Mouse (Mus musculus) layer of hippocampus, adult 8-10 months (tissue): ENCODE measurements around the gene F12. TPM values are rescaled to one million over a fixed set of nuclear protein-coding genes. Genes with fewer than 3 reads are reported as not detected.
"Not testable (repeated sequence)": the region's sequence is repeated elsewhere in the genome, so short reads cannot be mapped to it uniquely, and the experiment has no call there.

ENCODE experiments used
- DNase-seq, 2 experiments: peaks; one replicate each; pipeline ENCODE4 v3.0.0; 2022; ENCODE audit warnings: low spot score in 2 of 2
- total RNA-seq, 4 experiments: library from RNA; stranded (reverse); gene quantifications; 2 replicates each; pipeline ENCODE4 v1.2.4; 2022

F12 gene
- total RNA-seq, 4 experiments from 2014 or later, result 0.43 to 1.5 (median 0.74) TPM; not detected in 1

DNA sequence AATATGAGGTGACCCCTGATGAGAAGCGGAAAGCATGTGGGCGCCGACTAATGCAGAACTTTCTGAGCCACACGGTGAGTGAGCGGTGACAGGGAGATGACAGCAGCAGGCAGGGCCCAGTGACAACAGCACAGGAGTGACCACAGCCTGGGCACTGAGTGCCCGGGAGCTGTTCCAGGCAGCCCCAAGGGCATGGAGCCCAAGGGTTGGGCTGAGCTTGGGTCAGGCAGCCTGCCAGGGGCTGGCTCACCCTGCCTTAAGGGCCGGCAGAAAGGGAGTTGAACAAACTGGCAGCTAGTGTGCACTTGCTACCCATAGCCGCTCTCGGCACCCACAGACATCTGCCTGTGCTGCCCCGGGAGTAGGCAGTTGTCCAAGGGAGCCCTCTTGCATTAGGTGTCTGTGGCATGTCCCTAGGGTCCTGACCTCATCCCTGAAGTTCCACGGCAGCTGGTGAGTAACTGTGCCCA lies 24.0 kb upstream of the F12 start:
- peak in 1 of 2 experiments; percentile 65 for DNase-seq

DNA sequence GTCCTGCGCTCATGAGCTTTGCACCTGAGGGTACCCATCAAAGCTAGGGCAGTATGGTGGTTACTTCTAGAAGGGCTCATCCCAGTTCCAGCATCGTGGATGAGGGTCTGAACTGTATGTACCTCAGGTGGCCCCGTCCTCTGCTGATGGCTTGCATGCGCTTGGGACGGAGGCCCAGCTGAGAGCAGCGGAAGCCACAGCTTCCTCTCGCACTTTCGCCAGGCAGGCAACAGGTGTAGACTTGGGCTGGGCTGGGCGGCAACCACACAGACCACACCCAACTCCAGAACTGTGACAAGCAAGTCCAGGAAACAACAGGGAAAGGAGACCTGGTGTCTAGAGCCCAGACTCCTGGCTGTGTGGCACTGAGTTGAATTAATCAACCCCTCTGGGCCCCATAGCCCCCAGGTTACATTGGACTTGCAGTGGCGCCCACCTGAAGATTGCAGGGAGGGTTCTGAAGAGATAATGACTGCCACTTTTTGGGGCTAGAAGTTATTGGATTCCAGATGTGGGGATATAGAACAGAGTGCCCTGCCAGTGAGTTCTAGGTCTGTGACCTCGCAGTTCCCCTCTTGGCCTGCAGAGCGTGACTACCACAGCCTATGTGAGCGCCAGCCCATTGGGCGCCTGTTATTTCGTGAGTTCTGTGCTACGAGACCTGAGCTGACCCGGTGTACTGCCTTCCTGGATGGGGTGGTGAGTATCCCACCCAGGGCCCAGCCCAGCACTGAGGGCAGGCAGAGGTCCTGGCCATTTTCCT lies 23.3 kb upstream of the F12 start:
- no peak for DNase-seq

DNA sequence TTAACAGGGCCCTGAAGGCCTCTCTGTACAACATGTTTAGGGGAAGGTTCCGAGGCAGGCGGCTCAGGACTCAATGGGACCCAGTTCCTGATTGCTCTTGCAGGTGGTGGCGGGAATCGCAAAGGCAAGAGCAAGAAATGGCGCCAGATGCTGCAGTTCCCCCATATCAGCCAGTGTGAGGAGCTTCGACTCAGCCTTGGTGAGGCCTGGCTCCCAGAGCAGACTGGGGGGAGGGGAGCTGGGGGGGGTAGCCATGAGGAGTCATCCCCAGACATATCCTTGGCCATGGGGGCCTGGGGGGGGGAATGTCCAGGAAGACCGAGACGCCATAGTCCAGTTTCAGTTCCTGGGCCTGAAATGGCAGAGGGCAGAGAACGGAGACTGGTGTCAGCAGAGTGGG lies 22.6 kb upstream of the F12 start:
- DNase-seq, result no peak

DNA sequence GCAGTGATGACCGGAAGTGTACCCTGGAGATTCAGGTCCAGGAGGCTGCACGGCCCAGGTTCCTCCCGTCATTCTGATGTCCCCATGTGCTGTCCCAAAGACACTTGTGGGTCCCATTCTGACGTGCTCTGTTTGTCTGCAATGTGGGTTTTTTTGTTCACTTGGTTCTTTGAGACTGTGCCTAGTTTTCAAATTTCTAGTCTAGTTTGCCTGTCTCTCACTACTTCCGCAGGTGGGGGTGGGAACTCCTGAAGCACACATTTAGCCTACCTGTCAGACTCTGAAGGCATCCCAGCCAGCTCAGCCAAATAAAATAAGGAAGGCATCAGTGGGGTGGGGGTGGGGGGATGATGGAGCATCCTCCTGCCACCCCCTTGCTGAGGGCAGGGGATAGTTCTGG lies 21.5 kb upstream of the F12 start:
- no peak for DNase-seq

DNA sequence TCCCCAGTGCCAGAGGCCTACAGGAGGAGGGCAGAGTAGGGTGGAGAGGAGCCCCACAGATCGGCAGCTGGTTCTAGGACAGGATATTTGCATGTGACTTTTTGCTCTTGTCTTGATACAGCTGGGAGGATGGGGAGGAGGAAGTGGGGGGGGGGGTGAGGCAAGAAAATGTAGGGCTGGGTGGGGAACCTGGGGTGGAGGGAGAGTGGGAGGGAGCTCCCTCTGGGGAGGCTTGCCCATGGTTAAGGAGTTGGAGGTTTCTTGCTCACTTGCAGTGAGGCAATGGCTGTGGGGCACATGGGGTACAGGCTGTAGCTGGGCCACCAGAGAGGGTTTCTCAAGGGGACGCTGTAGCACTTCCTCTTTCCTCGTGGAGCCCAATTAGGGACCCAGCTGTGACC lies 20.9 kb upstream of the F12 start:
- DNase-seq, result no peak

DNA sequence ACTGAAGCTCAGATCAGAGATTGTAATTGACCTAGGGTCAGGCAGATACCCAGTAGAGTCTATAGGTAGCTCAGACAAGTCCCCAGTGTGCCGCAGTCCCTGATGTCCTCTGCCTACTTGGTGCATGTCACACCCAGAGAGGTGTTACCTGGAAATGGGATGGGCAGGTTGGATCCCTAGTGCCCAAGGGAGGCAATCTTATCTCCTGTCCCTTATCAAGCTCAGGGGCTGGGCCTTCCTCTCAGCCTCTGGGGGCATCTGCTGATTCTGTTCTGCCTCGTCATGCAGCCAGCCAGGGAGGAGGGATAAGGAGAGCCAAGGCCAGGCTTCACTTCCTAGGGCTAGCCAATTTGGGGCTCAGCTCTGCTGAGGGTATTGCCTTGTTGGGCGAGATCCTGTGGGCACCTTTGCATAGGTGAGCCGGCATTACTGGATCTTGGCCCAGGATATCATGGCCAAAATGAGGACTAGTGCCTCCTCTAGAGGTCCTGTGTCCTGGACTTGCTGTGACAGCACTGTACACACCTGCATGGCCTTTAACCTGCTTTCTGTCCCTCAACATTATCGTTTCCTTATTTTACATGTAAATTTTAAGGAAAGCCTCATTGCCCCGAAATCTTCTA lies 20.0 kb upstream of the F12 start:
- DNase-seq, result no peak

DNA sequence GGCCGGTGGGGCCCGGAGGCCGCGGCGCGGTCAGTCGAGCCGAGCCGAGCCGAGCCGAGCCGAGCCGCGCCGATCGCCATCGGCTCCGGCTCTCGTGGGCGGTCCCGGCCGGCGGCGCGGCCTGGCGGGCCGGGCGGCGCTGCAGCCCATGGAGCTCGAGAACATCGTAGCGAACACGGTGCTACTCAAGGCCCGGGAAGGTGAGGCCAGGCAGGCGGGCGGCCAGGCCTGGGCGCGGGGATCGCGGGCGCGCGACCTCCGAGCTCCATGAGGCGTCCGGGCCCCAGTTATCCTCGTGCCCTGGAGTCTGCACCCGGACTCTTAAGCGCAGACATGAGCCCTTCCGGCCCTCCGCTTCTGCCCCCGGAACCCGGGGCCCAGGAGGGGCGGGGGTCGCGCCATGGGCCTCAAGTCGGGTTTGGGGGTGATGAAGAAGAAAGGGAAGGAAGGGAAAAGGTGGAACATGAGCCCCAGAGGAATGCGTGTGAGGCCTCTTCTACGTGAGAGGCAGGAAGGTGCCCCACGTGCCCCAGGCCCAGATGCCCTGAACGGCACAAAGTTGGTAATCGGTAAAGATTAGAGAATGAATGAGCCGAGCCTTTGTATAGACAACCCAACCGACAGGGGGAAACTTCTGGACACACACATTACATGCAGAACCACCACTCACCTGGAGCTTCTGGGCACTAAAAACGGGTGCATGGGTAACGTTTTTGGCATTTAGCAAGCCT lies 18.9 kb upstream of the F12 start:
- DNase-seq, result no peak

DNA sequence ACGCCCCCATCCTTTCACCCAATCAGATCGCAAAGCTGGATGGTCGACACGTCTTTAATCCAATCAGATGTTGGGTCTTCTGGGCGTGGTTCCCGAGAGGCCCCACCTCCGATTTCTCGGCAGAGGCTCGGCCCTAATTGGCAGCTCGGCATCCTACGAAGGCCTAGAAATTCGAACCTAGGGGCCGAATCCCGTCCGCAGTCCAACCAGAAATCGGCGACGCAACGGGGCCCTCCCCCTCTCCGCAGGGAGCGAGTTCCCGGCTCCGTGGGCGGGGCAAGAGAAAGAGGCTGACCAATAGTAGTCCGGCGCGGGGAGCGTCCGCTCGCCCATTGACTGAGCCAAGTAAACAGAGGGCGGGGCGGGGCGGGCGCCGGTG lies 18.3 kb upstream of the F12 start, which contains the start of gene Grk6:
TSS of gene Grk6 (plus strand) at position 136 of the 379 bp plus-strand sequence.
- peak; percentile 100 for DNase-seq

DNA sequence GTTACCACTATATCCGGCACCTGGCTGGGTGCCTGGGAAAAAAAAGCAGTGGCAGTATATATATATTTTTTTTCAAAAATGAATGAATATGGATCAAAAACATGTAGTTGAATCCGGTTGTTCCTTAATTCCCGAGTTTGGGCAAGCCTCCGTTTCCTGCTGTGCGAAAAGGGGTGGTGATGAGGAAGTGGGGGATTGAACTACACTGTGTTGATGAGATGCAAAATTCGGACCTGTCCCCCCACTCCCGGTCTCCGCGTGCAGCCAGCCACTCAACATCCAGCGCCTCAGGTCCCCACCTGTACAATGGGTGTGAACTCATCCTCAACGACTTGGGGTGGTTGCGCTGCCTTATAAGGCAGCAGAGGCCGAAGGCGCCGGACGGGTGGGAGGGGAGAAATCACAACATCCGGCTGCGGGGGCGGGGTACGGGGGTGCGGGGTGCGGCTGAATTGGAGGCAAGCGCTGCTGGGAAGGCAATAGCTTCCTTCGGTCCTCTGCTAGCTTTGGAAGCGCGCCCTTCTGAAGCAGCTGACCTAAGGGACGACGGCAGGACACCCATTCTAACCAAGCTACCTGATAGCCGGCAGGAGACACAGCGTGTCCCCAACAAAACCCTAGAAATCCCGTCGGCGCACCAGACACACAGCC lies 17.8 kb upstream of the F12 start:
- DNase-seq, result peak in 1 of 2 experiments; percentile 65

DNA sequence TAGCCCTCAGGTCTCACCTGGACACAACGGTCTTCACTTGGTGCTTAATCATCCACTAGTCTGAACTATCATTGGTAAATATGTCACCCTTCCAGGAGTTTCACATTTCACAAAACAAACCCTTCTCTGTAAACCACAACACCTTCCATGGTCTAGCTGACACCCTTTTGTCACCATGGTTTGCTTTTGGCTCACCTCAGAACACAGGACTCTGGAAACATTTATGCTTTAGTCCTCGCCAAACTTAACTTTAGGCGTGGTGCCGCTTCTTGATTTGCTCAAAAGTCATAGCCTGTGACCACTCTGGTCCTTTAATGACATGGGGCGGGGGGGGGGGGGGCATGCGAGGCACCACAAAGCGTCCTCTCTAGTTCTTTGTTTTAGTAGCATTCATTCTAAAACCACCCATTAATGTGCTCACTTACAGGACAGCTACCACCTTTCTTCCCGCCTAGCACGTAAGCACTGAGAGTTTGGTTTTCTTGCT lies 17.2 kb upstream of the F12 start:
- DNase-seq, result no peak

DNA sequence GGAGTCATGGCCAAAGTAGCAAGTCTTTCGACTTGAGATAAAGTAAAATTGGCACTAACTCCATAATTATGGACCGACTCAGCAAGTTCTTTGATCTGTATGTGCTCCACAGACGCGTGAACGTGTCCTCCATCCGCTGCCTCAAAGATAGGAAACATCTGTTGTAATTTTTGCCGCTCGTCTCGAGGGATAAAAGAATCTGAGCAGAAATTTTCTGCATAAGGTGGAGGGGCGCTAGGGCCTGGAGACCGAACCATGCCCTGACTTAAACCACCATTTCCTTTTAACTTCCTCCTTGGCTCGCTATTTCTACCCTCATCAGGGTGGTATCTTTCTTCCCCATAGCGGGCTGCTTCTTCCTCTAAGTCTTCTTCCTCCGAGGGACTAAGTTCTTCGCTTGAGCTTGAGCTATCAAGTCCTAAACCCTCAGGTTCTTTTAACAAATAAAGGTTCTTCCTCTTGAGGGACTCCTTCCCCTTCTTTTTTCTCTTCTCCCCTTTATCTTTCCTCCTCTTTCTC lies 10.6 kb upstream of the F12 start:
- DNase-seq, result not testable (repeated sequence)

DNA sequence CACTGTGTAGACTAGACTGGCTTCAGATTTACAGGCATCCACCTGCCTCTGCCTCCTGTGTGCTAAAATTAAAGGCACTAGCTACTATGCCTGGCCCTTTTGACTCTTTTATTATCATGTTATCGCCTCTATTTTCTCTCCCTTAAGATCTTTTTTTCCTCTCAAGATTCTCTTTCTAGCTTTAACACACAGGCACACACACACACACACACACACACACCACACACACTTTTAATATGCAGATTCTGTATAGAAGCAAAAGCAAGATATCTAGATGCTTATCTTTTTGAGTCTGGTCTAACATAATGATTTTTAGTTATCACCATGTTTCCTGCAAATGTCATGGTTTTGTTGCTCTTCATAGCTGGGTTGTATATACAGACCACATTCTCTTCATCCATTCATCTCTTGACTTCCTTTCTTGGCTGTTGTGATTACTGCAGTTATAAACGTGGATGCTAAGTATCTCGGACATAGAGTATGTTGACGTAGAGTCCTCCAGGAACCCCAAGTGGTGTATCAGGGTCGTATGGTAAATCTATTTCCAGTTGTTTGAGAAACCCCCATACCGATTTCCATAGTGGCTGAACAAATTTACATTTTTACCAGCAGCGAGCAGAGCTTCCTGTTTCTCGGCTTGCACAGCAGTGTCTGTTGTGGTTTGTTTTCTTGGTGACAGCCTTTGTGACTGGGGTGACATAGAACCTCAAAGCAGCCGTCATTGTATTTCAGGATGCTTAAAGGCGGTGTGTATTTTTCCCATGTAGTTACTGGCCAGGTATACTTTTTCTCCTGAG lies 5.5 kb upstream of the F12 start:
- DNase-seq, result no peak

DNA sequence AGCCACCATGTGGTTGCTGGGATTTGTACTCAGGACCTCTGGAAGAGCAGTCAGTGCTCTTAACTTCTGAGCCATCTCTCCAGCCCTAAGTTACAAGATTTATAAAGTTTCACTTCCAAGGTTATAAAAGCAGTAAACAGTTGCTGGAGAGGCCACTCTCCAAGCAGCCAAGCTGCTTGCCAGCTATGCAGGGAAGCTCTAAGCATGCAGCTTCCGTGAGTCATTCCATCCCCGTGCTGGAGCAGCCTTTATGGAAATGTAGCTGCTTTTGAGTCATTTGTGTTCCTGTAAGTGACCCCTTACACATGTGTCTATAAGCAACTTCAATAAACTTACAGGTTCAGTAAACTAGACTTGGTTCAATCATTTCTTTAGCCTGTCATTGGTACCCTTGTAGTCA lies 4.0 kb upstream of the F12 start:
- DNase-seq, result no peak

DNA sequence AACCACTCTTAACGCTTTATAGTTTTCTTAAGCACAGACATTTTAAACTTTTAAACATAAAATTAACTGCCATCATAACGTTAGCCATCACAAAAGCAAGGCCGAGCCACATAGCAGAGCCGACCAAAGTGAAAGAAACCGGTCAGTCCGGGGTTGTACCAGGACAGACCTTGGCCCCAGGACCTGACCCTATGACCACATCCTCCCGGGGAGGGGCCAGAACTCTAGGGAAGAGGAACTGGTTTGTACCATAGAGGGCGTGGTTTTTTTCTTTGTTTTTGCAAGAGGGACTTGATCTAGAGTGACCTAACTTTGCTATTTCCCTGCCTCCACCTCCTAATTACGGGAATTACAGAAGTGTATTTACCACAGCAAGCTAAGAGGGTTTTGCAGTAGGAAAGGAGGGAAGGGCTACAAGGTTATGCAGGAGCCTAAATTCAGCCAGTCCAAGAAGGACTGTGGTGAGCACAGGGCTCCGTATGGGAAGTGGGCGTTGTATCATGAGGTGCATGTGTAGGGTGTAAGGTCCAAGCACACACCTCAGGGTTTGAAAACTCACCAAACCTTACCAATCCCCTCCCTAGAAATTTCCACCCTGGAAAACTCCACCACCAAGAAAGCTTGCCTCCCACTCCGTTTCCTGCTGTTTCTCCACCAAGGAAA lies 2.8 kb upstream of the F12 start:
- no peak for DNase-seq

DNA sequence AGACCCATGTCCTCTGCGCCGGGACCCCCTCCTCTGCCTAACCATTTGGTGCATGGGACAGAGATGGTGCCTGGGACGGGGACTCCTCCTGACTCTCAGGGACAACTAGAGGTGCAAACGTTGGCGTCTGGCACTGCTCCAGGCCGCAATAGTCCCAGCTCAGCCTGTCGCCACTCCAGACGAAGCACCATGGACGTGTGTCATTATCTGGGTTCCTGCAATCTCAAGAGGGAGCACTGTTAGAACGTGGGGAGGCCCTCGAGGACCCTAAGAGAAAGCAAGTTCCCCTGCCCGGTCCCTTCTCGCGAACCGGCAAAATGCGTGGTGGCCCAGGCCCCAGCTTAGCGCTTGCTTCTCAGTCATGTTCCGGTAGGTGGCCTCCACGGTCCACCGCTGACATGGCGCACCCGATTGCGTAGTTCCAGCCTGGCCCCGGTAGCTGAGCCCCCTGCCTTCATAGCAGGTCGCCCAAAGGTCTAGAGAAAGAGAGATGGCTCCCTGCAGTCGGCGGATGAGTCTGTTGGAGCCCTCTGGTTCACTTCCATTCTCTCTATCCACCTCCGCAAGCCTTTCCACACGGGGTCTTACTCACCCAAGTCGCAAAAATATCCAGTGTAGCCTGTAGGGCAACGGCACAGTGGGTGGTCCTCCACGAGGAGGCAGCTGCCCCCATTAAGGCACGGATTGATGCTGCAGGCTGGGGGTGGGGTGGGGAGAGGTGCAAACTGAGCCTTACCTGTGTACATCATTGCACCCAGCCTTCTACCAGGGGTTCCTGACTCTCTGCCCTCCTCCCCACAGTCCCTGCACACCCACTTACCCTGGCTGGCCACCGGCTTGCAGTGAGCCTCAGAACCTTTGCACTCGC lies 5.4 kb downstream of the F12 start:
- peak in 1 of 2 experiments; percentile 72 for DNase-seq

DNA sequence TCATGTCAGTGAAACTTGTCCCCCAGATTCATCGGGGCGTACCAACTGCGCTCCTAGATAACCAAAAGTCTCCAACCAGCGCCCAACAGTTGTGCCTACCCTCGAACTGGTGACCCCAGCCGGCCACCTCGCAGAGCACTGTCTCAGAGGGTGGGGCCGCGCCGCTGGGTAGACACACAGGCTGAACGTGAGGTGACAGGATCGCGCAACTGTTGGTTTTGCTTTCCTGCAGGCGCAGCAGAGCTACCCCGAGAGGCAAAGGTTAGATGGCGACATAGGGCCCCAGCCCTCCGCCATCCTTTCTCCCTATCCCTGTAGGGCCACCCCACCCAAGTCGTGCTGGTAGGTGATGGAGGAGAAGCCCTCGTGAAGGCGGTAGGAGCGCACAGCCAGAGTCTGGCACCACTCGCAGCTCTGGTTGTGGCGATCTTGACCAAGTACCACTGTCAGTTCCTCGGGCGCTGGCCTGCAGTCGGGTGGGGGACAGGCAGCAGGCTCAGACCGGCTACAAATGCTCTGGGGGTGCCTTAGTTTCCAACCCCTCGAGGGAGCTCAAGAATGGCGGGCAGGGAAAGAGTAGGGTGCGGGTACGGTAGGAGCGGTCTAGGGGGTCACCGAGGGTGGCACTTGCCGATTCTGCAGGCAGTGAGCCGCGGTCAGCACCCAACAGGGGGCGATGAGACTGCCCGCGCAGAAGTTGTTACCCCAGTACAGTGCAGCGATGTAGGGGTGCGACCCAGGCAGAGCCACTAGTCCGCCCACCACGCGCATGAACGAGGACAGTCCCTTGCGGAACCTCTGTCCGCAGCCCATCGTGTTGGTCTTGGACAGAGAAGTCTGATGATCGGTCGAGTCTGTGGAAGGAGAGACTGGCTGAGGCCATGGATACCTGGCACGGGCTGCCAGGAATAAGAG lies 6.3 kb downstream of the F12 start:
- DNase-seq, result no peak

DNA sequence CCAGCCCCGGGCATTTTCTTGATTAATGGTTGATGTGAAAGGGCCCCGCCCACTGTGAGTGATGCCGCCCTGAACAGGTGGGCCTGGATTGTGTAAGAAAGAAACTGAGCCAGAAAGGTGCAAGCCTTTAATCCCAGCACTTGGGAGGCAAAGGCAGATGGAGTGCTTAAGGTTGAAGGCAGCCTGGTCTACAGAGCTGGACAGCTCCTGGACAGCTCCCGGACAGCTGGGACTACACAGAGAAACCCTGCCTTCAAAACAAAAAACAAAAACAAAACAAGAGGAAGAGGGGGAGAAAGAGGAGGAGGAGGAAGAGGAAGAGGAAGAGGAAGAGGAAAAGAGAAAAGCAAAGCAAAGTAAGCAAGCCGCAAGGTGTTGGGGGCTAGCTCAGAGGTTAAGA lies 7.5 kb downstream of the F12 start:
- DNase-seq, result no peak

DNA sequence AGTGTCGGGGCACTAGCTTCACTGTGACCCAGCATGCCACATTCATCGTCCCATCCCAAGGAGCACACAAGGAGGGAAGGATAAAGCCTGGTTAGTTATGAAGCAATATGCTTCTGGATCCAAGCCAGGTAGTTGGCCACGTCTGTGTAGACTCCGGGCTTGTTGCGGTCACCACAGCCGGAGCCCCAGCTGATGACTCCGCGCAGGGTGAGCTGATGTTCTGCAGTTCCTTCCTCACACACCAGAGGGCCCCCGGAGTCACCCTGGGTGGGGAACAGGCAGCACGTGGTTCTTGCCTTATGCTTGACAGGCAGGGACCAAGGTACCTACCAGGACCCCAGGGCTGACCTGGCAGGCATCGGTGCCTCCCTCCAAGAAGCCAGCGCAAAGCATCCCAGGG lies 8.6 kb downstream of the F12 start:
- peak; percentile 66 to 82 for DNase-seq
